Mouse (Mus musculus): Measurements from ENCODE around the gene Lman2l. TPM values are rescaled to one million over a fixed set of nuclear protein-coding genes. Genes with fewer than 3 reads are reported as not detected.

Lman2l gene
- polyA plus RNA-seq (2015; fragmentation: Nextera tagmentation; extraction: Ambion mirVana) = 13.2 and 16.3 TPM in 2 replicates

DNA sequence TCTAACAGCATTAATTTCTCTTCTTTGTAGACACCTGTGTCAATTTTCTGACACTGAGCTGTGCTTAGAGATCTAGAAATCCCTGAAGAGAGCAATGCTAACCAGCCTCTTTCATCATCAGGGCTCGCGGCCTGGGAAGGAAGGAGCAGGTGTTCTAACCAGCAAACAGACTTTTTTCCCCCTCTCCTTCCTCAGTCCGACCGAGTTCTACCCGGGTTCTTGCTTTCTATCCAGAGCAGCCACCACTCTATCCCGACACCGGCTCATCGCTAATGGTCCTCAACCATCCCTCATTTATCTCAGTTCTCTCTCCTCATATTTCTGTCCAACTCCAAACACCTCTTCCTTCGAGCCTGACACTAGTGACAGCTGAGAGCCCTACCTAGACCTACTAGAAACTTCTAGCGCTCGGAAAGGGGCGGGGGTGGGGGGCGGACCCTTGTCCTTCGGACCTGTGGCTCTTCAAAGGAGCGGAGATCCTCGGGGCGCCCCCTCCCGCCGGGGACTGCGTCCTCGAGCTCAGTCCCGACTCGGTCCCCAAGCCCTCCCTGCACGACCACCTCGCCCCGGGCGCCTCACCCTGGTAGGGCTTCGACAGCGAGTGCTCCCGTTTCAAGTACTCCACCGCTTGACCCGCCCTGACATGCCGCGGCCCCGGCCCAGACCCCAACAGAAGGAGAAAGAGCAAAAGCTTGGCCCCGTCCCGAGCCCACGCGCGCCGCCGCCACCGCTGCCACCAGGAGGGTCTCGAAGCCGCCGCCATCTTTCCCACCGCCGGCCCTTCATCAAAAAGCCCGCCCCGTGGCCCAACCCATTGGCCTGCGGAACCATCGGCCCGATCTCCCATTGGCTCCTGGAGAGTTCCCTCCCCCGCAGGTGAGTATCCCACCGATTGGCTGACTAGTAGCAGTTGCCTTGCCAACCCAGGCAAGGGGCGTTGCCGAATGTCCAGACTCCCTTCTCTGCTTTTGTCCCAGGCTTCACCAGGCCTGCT, at the start of gene Lman2l:
TSS of gene Lman2l (minus strand) at position 801 of the 994 bp plus-strand sequence.
- Histone ChIP-seq H3K27ac (peak within 1 kb of the TSS; percentile 55), H3K4me3 (replicated peaks) (peak within 1 kb of the TSS; percentile 93), H3K4me2 (peak within 1 kb of the TSS; percentile 93), H3K4me1 (replicated peaks) (peaks cover 17% of the 10 kb centered on the region), H3K36me3 (peaks cover 17% of the 10 kb centered on the region; the same call in 1 of the 2 replicates), H3K9ac (peak within 1 kb of the TSS; percentile 86), H3K27me3 (no peaks in the 10 kb centered on the region), H3K9me3 (replicated peaks) (no peaks in the 10 kb centered on the region)
- peak; percentile 100 for ATAC-seq (ENCODE audit: low read depth)
- under 1% methylated on average over 56 of the region's 57 CpGs for WGBS (ENCODE audit: insufficient replicate concordance)
- DNase-seq = peak; percentile 94

DNA sequence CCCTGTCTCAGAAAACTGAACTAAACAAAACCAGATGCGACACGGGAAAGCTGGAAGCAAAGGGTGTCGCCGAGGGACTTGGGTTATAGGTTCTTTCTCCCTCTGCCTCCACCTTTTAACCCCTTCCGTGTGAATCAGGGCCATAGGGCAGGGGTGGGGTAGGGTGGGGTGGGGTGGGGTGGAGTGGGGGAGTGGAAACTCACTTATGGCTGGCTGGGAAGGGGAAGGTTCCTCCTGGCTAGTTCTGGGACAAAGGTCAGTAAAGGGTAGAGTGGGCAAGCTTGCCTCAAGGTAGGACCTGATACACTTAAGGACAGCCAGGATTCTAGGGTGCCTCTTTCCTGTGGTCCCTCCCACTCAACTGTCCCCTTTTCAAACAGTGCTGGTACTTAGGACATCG, 48.2 kb upstream of the Lman2l start:
- Histone ChIP-seq H3K9ac (no peak overlapping the region), H3K4me1 (replicated peaks) (no peaks in the 10 kb centered on the region; the same call in 1 of the 2 replicates), H3K36me3 (no peaks in the 10 kb centered on the region), H3K27ac (no peak overlapping the region), H3K27me3 (no peaks in the 10 kb centered on the region), H3K4me3 (replicated peaks) (no peak overlapping the region), H3K9me3 (replicated peaks) (no peaks in the 10 kb centered on the region), H3K4me2 (no peak overlapping the region)
- no peak for ATAC-seq (ENCODE audit: low read depth)
- DNase-seq = no peak
- 73% methylated on average over 6 of the region's 6 CpGs for WGBS (ENCODE audit: insufficient replicate concordance)

DNA sequence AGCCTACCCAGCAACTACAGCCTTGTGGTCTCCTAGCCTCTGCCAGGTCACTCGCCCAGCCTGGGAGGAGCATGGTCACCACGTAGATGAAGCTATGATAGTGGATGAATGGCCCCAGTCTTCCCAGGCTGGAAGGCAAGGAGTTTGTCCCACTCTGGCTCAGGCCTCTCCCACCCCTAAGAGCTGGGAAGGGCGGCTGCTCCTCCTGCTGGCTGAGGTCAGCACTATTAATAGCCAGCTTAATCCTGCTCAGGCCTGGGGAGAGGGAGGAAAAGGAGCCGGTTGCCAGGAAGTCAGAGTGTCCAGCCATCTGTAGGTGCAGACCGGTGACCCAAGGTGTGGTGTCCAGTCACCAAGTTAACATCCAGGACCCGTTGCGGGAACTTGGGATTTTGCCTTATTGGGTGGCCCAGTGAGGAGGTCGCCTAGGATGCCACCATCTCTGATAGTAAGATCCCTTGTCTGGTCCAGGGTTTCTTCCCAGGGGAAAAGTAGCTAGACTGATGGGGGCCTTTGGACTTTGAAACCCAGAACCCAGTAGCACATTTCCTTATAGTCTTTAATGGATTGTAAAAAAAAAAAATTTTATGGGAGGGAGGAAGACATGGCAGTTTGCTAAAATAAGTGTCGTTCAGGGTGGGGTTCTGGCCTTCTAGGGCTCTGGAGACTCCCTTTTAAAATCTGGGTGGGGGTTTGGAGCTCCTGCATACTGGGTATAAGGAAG, 47.5 kb upstream of the Lman2l start:
- Histone ChIP-seq H3K27ac (no peak overlapping the region), H3K36me3 (no peaks in the 10 kb centered on the region), H3K4me3 (replicated peaks) (no peak overlapping the region), H3K9me3 (replicated peaks) (no peaks in the 10 kb centered on the region), H3K4me2 (no peak overlapping the region), H3K27me3 (no peaks in the 10 kb centered on the region), H3K4me1 (replicated peaks) (no peaks in the 10 kb centered on the region; the same call in 1 of the 2 replicates), H3K9ac (no peak overlapping the region)
- 40% methylated on average over 9 of the region's 9 CpGs for WGBS (ENCODE audit: insufficient replicate concordance)
- no peak for ATAC-seq (ENCODE audit: low read depth)
- DNase-seq = no peak

DNA sequence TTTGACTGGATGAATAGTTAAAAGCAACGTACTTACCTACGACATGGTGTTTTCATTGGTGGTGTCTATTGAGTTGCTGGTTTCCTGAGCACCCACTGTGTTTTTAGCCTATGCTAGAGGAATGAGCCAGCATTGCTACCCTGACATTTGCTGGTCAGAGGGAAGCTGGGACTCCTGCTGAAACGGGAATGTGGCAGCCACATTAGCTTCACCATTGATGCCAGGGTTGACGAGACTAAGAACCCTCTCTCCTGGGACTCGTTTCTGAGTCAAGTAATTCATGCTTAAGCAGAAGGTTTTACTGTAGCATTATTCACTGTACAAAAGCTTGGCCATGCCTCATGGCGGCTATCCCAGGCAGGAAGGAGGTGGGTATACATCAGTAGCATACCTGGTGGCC, 44.6 kb upstream of the Lman2l start:
- Histone ChIP-seq H3K4me1 (replicated peaks) (no peaks in the 10 kb centered on the region; the same call in 1 of the 2 replicates), H3K4me2 (no peak overlapping the region), H3K27ac (no peak overlapping the region), H3K9ac (no peak overlapping the region), H3K27me3 (no peaks in the 10 kb centered on the region), H3K36me3 (no peaks in the 10 kb centered on the region), H3K4me3 (replicated peaks) (no peak overlapping the region), H3K9me3 (replicated peaks) (no peaks in the 10 kb centered on the region)
- 68% methylated on average over 6 of the region's 6 CpGs for WGBS (ENCODE audit: insufficient replicate concordance)
- DNase-seq (no peak), ATAC-seq (ENCODE audit: low read depth) (no peak)

DNA sequence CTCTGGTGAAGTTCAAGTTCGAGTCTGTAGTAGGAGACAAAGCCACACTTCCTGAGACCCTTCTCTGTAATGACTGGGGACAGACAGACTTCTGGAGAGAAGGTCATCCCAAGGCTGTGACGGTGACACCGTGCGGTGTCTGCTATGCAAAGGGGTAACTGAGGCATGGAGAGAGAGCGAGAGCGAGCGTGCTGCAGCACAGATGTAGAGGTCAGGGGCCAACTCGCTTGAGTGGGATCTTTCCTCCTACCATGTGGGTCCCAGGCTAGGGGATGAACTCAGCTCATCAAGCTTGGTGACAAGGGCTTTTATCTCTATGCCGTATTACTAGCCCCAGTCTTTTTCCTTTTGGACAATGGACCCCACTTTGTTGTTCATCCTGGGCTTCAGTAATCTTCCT, 42.0 kb upstream of the Lman2l start:
- Histone ChIP-seq H3K4me3 (replicated peaks) (no peak overlapping the region), H3K4me2 (no peak overlapping the region), H3K27me3 (no peaks in the 10 kb centered on the region), H3K4me1 (replicated peaks) (peaks cover 9% of the 10 kb centered on the region; the same call in 1 of the 2 replicates), H3K27ac (no peak overlapping the region), H3K36me3 (no peaks in the 10 kb centered on the region), H3K9me3 (replicated peaks) (no peaks in the 10 kb centered on the region), H3K9ac (no peak overlapping the region)
- 77% methylated on average over 9 of the region's 9 CpGs for WGBS (ENCODE audit: insufficient replicate concordance)
- ATAC-seq (ENCODE audit: low read depth) (no peak), DNase-seq (no peak)

DNA sequence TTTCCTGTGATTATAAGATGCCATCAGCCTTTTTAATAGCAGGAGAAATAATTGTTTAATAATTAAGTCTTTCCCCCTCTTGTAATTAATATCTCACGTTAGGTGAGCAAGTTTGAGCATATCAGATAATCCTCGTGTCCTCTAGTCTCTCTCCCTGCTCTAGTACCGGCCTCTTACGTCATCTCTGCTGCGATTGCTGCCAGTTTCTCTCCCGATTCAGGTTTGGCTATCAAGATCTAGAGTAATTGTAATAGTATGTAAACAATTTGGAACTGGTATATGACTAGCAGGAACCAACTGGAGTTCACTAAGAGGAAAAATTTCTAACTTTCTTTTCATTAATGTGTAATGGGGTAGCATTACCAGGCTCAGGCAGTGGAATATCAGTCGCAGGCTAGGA, 40.0 kb upstream of the Lman2l start:
- ATAC-seq (ENCODE audit: low read depth) = no peak
- peaks cover 16% of the 10 kb centered on the region; the same call in 1 of the 2 replicates for H3K4me1 ChIP-seq (replicated peaks)
- H3K9ac ChIP-seq = no peak overlapping the region
- no peak overlapping the region for H3K27ac ChIP-seq
- 68% methylated on average over 7 of the region's 7 CpGs for WGBS (ENCODE audit: insufficient replicate concordance)
- H3K9me3 ChIP-seq (replicated peaks) = no peaks in the 10 kb centered on the region
- H3K4me2 ChIP-seq = no peak overlapping the region
- no peaks in the 10 kb centered on the region for H3K36me3 ChIP-seq
- H3K27me3 ChIP-seq = no peaks in the 10 kb centered on the region
- DNase-seq = no peak
- H3K4me3 ChIP-seq (replicated peaks) = no peak overlapping the region

DNA sequence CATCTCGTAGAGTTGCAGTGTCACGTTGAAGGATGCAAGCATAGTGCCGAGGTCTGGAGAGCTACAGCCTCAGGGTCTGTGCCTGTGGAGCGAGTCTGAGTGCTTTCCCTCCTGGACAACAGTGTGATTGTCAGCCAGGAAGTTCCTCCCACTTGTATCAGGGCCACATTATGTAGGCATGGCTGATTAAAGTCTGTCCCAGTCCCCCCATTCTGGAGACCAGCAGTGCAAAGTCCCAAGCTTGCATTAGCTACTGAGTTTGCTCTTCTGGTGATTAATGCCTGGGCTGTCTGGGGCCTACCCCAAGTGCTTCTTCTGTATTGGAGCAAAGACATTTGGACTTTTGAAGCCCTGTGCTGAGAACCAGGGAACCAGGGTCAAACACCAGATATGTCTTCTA, 38.8 kb upstream of the Lman2l start:
- DNase-seq = no peak
- Histone ChIP-seq H3K9me3 (replicated peaks) (no peaks in the 10 kb centered on the region), H3K27ac (no peak overlapping the region), H3K36me3 (no peaks in the 10 kb centered on the region), H3K9ac (no peak overlapping the region), H3K4me1 (replicated peaks) (peaks cover 17% of the 10 kb centered on the region; the same call in 1 of the 2 replicates), H3K4me2 (no peak overlapping the region), H3K4me3 (replicated peaks) (no peak overlapping the region), H3K27me3 (no peaks in the 10 kb centered on the region)
- no peak for ATAC-seq (ENCODE audit: low read depth)
- 62% methylated on average over 4 of the region's 4 CpGs for WGBS (ENCODE audit: insufficient replicate concordance)

DNA sequence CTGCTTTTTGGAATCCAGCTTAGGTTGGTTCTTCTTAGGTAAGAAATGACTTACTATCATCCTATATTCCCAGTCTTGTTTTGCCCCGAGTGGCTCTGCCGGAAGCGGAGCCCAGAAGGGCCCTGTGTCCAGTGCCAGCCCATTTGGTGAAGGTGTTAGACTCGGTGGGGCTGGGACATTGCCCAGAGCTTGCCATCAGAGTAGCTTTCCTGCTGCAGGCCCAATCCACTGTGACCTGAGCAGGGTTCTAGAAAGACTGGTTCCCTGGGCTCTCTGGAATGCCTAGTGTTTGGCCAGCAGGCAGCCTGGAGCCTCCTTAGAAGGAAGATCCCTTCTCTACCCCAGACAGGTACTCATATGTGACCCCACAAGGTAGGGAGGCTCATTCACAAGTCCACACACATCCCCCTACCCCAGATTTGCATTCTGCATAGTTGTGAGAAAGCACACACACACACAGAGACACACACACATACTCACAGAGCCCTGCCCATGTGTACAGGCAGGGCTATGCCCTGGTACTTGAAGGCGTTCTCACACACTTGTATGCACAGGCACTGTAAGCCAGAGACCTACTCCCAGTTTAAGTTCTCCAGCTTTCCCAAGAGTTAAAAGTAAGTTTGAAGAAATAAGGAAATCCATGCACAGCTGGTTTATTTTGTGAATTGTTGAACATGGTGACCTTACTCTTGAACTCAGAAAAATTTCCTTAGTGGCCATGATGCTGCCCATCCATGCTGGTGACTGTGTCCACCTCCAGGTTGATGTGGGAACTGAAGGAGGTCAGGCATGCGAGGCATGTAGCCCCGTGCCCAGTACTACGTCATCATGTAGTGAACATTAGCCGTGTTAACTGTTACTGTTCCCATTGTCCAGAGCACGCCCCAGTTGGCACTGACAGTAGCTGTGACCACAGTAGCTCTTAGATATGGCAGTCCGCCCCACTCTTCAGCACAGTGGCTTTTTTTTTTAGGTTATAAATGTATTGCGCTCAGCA, 35.1 kb upstream of the Lman2l start:
- no peaks in the 10 kb centered on the region for H3K36me3 ChIP-seq
- no peak overlapping the region for H3K9ac ChIP-seq
- H3K4me2 ChIP-seq = no peak overlapping the region
- peaks cover 45% of the 10 kb centered on the region for H3K4me1 ChIP-seq (replicated peaks)
- no peak overlapping the region for H3K4me3 ChIP-seq (replicated peaks)
- no peak overlapping the region for H3K27ac ChIP-seq
- no peaks in the 10 kb centered on the region for H3K9me3 ChIP-seq (replicated peaks)
- ATAC-seq (ENCODE audit: low read depth) = no peak
- 80% methylated on average over 12 of the region's 12 CpGs for WGBS (ENCODE audit: insufficient replicate concordance)
- no peak for DNase-seq
- H3K27me3 ChIP-seq = no peaks in the 10 kb centered on the region

DNA sequence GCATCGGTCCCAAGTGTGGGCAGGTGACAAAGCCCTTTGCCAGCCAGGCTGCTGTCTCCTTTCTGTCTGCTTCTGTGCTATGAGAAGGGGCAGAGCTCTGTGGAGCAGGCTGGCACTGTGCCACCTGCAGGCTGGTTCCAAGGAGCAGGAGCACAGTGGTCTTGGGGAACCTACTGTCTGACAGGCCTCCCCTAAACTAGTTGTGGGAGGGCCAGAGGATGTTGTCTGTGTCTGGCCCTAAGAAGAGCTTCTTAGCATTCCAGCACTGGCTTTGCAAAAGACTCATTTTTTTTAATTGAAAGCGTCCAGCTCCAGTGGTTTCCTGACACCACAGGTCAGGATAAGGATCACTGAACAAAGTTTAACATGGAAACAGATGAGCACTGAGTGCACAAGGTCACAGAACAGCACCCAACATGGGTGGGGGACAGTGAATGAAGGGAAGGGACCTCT, 33.3 kb upstream of the Lman2l start:
- ATAC-seq (ENCODE audit: low read depth) (no peak), DNase-seq (no peak)
- no peak overlapping the region for H3K4me3 ChIP-seq (replicated peaks)
- peaks cover 57% of the 10 kb centered on the region for H3K4me1 ChIP-seq (replicated peaks)
- H3K9me3 ChIP-seq (replicated peaks) = no peaks in the 10 kb centered on the region
- H3K4me2 ChIP-seq = no peak overlapping the region
- no peak overlapping the region for H3K9ac ChIP-seq
- 69% methylated on average over 2 of the region's 2 CpGs for WGBS (ENCODE audit: insufficient replicate concordance)
- no peaks in the 10 kb centered on the region for H3K36me3 ChIP-seq
- H3K27ac ChIP-seq = no peak overlapping the region
- H3K27me3 ChIP-seq = peaks cover 5% of the 10 kb centered on the region

DNA sequence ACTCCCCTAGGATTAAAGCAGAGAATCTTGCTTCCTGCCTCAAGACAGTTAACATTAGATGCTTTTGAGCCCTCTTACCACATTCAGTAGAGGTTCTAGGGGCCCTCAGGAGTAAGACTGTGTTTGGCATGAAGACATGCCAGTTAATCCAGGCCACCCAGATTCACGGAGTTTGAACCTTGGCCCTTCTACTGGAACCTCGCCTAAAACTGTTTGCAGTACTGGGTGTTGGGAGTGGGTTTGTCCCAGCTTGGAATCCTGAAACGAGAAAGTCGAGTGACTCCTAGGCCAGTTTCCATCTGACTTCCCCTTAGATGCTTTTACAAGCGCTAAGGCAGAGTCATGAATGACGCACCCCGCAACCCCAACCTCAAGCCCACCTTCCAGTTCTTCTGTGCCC, 31.4 kb upstream of the Lman2l start:
- ATAC-seq (ENCODE audit: low read depth) (no peak), DNase-seq (no peak)
- no peaks in the 10 kb centered on the region for H3K9me3 ChIP-seq (replicated peaks)
- H3K27ac ChIP-seq = no peak overlapping the region
- H3K27me3 ChIP-seq = peaks cover 20% of the 10 kb centered on the region
- peaks cover 65% of the 10 kb centered on the region for H3K4me1 ChIP-seq (replicated peaks)
- no peaks in the 10 kb centered on the region for H3K36me3 ChIP-seq
- no peak overlapping the region for H3K4me2 ChIP-seq
- no peak overlapping the region for H3K4me3 ChIP-seq (replicated peaks)
- 61% methylated on average over 7 of the region's 7 CpGs for WGBS (ENCODE audit: insufficient replicate concordance)
- H3K9ac ChIP-seq = no peak overlapping the region

Measured in liver, embryonic 13.5 days (tissue).